Mouse (Mus musculus) urinary bladder, adult 18-20 months (tissue): ENCODE measurements around the gene Sesn1.
"Not testable (repeated sequence)": the region's sequence is repeated elsewhere in the genome, so short reads cannot be mapped to it uniquely, and the experiment has no call there.

Experiments
- DNase-seq, 2 experiments: peaks; one replicate each; pipeline ENCODE4 v3.0.0; 2022; ENCODE audit warnings: low spot score in 2 of 2, mixed read lengths in 2 of 2

The Sesn1 gene

DNA sequence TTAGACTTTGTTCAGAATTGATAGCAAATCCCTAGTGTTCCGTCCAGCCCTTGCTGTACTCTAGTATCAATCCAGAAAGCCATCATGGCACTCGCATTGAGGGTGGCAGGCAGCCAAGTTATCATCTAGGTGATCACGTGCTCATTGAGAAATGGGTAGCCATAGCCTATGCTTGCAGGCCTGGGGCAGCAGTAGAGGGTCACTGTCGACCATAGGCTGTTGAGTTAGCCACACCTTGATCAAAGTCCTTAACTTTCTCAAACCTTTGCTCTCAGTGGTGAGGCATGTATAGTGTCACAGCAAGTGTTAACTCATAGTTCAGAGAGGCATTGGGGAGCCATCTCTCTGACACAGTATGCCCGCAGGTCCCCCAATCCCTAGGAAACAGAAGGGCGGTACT lies 11.4 kb downstream of the Sesn1 start:
- DNase-seq: no peak

DNA sequence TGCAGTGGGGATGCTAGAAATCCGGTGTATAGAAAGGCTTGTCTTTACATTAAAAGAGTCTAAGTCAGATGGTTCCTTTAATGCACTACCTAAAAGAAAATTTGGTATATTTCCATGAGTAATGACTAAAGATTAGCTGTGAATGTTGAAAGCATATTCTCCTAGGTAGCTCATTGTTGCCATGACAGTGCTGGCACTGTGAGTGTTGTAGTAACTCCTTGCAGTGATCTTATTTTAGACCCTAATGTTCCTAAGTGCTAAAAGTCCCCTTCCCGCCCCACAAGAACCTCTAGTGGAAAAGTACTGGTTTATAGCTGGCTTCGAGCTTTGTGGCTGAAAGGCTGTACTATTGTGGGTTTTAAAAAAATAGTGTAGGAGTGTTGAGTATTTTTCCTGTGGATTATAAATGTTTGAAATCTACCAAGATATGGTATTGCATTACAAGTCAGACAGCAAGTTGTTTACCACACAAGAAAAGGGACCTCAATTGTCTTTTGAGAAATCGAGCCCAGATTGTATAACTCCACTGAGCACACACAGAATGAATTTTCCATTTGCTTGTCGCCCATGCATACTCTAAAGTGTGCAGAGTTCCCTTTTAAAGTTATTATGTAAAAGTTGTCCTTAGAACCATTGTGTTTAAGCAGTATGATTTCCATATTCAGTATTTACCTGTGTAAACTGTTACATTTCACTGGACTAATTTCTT lies 13.0 kb downstream of the Sesn1 start:
- no peak for DNase-seq

DNA sequence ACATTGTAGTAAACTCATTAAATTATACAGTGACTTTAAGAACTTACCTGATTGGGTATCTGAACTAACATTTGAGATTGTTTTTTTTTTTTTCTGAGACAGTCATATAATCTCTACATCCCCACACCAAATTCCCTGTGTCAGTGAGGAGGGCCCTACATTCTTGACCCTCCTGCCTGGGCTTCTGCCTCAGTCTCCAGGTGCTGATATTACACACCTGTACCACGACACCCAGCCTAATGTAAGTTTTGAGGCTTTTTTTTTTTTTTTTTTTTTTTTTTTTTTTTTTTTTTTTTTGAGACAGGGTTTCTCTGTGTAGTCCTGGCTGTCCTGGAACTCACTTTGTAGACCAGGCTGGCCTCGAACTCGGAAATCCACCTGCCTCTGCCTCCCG lies 13.5 kb downstream of the Sesn1 start:
- DNase-seq: not testable (repeated sequence)

DNA sequence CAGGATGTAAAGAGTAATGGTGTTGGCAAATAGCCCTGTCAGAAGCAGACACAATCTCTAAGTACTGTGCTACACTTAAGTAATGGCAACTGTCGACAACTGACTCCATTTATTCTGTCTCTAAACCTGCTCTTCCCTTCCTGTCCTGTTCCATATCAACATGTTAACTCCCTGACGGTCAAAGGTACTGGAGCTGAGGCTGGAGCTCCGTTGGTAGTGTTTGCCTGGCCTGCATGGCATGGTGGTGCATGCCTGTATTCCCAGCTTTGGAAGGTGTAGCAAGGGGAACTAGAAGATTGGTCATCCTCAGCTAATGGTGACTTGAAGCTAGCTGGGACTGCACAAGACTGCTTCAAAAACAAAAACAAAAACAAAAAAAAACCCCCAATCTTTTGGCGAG lies 14.2 kb downstream of the Sesn1 start:
- DNase-seq: no peak

DNA sequence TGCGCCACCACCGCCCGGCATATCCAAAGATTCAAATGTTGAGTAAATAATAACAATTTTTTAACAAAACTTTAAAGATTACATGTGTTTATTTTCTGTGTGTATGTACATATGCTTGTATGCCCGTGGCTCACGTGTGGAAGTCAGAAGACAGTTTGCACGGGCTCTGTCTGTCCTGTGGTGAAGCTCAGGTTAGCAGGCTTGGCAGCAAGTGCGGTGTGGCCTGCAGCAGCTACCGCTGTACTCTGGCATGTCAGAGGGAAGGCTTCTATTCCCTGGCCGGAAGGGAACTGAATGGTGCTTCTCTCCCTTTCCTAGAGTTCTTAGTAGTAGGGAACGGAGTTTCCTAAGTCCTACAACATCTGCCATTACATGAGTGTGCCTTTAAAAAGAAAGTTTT lies 15.3 kb downstream of the Sesn1 start:
- DNase-seq: no peak

DNA sequence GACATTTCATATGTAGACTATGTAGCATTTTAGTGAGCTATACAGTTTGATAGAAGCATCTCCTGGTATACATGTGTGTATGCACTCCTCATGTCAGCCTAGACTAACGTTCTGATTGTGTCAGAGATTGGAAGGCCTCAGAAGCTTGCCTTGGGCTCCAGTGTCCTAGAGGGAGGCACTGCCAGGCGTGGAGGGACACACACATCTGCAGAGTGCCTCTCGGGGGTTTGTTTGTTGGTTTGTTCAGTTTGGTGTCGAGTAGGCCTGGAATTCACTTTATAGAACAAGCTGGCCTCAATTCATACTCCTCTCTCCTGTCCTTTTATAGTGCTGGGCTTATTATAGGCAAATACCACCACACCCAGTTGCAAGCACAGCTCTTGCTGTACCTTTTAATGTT lies 16.3 kb downstream of the Sesn1 start:
- DNase-seq: no peak

DNA sequence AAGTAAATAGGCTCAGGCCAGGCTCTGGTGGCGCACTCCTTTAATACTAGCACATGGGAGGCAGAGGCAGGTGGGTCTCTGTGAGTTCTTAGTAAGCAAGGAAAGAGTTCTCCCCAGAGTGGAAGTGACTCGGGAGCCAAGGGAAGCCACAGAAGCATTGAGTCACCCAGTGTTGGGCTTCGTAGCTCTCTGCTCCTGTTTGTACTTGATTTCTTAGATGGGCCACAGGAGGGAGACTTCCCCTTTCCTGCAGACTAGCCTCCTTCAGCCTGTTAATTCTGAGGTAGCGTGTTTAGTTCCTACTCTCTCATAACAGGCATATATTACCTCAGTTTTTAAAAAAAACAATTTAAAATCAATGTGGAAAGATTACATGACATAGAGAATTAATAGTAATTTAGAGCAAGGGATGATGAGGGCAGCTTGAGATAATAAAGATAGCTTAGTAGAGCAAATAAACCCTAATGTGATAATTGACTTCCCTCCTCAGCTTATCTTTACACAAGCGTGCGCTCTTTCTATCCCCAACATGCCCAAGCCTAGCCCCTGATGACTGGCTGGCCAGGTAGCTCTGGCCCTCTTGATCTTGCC lies 16.9 kb downstream of the Sesn1 start:
- no peak for DNase-seq

DNA sequence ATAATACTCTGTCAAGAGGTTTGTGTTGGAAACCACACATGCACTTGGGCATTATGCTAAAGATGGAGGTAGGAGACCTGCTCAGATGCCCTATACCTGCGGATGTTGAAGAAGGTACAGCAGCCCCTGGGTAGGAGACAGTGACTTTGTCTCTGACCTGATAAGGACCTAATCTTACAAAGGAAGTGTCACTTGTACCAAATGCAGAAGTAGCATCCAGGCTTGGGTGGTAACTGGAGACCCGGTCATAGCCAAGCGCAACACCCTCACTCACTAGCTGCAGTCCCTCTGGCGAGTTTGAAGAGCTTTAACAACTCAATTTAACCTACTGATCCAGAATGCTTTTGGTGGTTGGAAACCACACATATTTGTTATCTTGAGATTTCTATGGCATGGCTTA lies 18.0 kb downstream of the Sesn1 start:
- DNase-seq: no peak

DNA sequence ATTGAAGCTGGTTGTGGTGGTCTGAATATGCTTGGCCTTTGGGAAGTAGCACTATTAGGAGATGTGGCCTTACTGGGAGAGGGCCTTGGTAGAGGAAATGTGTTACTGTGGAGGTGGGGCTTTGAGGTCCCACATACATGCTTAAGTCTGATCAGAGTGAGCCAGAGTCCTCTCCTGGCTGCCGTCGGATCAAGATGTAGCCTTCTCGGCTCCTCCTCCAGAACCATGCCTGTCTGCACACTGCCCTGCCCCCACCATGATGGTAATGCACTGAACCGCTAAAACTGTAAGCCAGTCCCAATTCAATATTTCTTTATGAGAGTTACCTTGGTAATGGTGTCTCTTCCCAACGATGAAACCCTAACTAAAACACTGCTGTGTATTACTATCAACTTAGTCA lies 19.5 kb downstream of the Sesn1 start:
- no peak for DNase-seq

DNA sequence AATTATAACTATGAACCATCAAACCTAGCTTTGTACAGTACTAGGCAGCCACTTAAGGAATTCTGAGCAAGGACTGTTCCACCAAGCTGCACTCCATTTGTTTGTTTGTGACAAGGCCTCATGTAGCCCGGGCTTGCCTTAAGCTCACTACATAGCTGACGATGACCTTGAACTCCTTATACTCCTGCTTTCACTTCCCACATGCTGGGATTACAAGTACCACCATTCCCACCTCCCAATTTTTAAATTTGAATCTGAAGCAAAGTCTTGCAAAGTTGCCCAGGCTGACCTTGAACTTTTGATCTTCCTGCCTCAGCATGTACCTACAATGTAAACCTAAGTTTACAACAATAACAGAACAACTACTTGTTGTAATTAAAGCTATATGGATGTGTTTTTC lies 20.2 kb downstream of the Sesn1 start:
- DNase-seq: no peak

DNA sequence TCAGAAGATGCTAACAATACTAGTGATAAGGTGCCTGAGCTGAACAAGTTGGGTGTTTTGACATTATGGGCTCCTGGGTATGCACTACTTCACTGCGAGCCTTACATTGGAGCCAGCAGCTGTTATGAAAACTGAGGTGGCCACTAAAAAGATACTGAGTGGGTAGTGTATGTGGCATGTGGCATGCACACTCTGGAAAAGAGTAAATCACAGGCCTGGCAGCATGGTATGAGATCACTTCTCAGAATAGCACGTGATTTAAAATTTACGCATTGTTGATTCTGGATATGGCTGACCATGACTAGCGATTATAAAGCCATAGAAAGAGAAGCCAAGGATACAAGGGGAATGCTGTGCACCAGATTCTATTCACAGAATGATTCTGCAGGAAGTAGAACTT lies 20.7 kb downstream of the Sesn1 start:
- DNase-seq: no peak

DNA sequence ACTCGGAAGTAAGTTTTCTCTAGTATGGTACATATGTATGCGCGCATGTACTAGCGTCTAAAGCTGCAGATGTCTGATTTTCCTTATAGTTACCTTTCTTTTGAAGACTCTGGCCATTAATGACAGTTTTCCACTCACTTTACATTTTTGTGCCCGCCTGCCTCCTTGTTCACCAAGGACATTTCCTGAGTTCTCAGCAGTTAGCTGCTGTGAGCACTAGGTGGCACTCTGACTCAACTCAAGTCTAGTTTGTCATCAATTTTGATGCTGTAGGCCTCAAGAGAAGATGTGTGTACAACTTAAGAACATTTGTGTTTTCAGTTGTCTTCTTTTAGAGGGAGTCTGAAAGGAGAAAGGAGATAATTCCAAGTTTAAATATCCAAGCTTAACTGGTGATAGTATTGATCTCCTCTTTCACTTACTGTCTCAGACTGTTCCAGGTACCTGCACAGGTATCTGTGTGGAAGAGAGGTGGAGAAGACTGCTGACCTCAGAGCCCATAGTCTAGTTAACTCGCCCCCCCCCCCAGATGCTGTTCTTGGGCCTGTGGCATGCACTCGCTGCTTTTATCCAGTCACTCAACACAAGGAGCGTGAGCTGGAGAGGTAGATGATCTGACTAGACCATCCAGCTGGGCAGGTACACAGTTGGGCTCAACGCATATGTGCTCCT lies 21.3 kb downstream of the Sesn1 start:
- DNase-seq: peak in 1 of 2 experiments; percentile 34

DNA sequence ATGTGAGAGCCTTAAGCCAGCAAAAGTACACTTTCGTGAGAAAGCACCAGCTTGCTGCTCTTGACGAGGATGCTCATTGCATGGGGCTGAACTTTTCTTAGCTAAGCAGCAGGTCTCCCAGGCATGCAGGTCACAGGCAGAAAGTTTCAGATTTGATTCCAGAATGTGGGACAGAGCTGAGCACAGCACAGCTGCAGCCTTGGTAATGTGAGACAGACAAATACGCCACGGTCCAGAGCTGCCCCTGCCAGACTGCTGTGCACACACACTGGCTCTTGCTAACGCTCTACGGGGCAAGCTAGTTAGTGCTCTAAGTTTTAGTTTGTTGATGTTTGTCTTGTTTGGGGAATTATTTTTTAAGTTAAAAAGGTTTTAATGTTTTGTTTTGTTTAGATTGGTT lies 22.5 kb downstream of the Sesn1 start:
- no peak for DNase-seq

DNA sequence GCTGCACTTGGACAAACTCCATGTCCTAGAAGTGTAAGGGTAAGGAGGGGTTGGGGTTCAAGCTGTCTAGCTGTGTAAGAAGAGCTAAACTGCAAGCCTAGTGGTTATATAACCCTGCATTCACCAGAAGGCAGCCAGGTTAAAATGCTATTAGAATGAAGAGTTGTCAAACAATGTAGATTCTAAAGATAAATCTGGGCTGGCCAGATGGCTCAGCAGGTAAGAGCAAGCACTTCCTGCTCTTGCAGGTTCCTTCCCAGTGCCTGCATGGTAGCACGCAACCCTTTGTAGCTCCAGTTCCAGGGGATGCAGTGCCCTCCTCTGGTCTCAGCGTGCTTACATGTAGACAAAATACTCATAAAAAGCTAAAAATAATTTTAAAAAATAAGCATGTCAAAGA lies 24.4 kb downstream of the Sesn1 start:
- DNase-seq: no peak

DNA sequence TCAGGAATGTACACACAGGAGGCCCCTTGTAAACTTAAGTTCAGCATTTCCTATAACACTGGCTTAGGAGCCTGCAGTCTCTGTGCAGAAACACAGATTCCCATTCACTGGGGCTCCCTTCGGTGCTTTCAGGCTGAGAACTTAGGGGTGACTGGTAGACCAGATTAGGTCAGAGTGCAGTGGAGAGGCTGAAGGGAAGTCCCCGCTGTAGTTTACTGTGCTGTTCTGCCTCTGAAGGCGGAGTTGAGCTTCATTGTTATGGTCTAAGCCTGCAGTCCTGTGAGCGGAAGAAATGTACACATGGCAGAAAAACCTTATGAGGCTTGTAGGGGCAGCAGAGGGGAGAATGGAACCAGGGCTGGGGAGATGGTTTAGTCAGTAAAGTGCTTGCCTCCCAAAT lies 29.2 kb downstream of the Sesn1 start:
- no peak for DNase-seq

DNA sequence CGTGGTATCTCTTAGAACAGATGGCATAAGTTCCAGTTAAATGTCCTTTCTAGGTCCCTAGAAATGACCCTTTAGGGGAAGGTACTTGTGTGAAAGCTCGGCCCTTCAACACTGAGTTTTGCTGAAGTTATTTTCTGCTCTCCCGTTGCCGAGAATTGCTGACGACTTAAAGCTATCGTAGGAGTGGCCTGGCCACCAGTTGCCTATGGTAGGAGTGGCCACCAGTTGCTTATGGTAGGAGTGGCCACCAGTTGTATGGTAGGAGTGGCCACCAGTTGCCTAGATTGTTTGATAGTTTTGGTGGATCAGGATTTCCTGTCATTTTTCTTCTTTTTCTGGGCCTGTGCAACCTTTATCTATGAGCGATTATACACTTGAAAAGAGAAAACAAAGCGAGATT lies 38.0 kb downstream of the Sesn1 start:
- DNase-seq: no peak

DNA sequence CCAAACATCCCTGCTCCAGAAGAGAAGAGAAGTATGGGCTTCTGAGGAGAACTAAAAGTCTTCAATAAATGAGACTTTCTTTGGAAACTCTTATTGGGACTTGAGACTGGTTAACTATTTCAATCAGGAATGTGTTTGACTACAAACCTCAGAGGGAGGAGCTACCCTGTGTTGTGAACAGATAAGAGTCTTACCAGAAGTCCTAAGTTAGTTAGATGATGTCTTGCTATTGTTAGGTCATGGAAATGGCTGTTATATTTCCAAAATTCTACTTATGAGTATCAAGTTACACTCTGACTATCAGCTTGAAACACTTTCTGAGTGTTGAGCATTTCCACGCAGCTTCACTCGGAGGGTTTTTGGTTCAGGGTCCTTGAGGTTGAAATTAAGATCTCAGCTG lies 39.0 kb downstream of the Sesn1 start:
- DNase-seq: no peak

DNA sequence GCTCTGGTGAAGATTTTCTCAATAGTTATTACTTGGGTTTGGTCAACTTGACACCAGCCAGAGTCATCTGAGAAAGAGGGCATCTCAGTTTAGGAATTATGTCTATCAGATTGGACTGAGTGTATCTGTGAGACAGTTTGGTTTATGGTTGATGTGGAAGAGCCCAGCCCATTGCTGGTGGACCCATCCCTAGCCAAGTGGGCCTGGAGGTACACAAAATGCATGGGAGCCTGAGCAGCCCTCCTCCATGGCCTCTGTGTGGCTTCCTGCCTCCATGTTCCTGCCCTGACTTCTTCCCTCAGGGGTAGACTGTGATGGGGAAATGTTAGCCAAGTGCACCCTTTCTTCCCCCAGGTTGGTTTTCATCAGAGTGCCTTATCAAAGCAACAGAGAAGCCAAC lies 50.1 kb downstream of the Sesn1 start:
- DNase-seq: no peak

DNA sequence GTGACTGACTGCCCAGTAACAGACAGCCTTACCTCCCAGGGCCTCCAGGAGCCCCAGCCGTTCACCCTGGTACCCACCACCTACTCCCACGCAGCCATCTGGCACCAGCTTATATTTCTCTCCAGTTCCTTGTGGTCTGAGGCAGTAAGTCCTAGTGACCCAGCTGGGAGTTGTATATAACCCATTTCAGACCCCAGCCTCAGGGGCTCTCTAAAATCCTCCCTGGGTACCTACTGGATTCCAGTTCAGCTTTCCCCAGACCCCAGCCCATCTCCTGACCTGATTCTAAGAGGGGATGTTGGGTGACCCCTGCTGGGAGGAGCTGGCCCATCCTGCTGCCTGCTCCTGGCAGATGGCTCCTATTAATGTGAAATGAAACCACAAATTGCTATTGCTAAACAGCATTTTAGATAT lies 50.5 kb downstream of the Sesn1 start:
- no peak for DNase-seq

DNA sequence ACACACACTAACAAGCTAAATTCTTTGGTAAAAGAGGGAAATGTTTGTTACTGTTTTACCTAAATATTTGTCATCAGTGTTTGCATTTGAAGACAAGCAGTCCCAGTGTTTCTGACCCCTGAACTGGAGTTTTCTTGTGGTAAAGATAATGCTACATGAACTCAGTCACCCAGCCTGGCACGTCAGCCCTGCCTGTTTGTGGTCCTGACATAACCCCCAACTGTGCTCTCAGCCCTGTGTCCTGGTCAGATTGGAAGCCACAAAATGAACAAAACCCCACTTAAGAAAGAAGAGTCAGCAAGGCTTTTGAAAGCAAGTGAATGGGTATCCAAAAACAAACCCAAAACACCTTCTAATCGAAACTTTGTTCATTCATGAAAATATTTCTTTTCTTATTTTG lies 53.3 kb downstream of the Sesn1 start:
- DNase-seq: no peak

DNA sequence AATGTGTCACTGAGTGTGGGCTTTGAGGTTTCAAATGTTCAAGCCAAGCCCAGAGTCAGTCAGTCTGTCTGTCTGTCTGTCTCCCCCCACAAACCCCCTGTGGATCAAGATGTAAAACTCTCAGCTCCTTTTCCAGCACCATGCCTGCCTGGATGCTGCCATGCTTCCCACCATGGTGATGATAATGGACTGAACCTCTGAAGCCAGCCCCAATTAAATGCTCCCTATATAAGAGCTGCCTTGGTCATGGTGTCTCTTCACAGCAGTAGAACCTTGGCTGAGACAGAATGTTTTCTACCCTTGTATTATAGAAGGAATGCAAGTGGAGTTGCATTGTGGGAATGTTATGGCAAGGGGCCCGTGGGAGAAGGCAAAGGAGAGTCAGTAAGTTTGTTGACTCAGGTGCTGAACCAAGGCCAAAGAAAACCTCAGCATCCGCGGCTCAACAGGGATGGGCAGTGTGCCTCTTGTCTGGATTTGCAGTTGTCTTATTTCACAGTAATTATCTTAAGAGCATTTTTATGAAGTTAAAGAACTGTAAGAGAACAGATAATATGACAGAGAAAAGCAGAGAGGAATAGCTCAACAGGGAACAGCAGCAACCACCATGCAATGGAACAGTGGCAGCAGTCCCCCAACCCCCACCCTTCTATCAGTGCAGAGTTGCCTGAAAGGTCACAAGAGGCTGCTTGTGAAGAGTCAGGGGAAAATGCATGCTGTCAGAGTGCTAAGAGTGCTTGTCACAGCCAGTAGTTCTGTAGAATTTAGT lies 56.5 kb downstream of the Sesn1 start:
- DNase-seq: no peak

DNA sequence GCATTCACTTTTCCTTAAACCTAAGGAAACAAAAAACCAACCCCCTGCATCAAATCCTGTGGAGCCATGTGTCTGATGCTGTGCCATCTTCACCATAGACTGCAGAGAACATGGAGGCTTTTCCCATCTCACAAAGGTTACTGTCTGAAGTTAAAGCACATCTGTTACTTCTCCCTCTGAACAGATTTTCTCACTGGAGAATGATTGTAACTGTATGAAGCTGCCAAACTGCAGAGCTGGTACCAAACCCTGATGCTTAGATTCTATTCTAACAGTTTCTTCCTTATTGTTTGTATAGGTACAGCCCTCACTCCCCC lies 57.1 kb downstream of the Sesn1 start:
- DNase-seq: no peak

DNA sequence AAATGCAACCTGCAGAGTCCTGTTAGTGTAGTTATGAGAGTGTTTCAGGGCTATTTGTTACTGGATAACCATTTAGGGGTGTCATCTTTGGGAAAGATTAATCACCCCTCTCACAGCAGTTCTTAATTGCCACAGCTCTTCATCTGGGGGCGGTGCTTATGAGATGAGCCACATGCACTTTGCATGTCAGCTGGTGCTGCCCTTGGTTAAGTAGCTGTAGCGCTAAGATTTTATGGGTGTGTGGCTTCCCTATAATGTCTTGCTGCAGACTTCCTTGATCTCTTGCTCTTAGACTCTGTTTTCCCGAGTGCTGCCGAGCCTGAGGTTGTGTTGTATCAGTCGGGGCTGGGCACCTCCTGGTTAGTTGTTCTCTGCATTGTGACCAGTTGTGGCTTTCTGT lies 58.2 kb downstream of the Sesn1 start:
- no peak for DNase-seq
